Mouse (Mus musculus): ENCODE data around the gene Pnmal1. TPM values are rescaled to one million over a fixed set of nuclear protein-coding genes. Genes with fewer than 3 reads are reported as not detected.

The Pnmal1 gene
- polyA plus RNA-seq, 1 experiment from 2014 or later, result 1.8 TPM

GRCm38 (mm10) chr7:16922360-16922973 lies 37.0 kb upstream of the Pnmal1 start:
- peak overlapping the region; percentile 88 for H3K9ac ChIP-seq (ENCODE audit: low read length)
- peak overlapping the region; percentile 90 for H3K4me3 ChIP-seq (ENCODE audit: low read depth, low read length)
- no peaks in the 10 kb centered on the region for H3K27me3 ChIP-seq (ENCODE audit: control insufficient read depth, insufficient read depth, low read length)
- DNase-seq (ENCODE audit: low spot score) (peak; percentile 58), ATAC-seq (ENCODE audit: low FRiP score, low TSS enrichment) (no peak)
- peak overlapping the region; percentile 89 for H3K27ac ChIP-seq (replicated peaks)
- H3K36me3 ChIP-seq (ENCODE audit: control insufficient read depth, insufficient read depth, low read length), result peaks cover 7% of the 10 kb centered on the region
- 36% methylated on average over 10 of the region's 10 CpGs for WGBS
- no peak for TF ChIP-seq EP300 (optimal IDR thresholded peaks at IDR 0.05)
- TF ChIP-seq CTCF (IDR thresholded peaks at IDR 0.05; ENCODE audit: low read depth), result no peak
- peaks cover 18% of the 10 kb centered on the region for H3K4me1 ChIP-seq (replicated peaks; ENCODE audit: control insufficient read depth, insufficient read depth)
- H3K9me3 ChIP-seq (ENCODE audit: control insufficient read depth, low read length), result no peaks in the 10 kb centered on the region
- peak overlapping the region; percentile 93 for H3K4me2 ChIP-seq (replicated peaks; ENCODE audit: low read depth)

- ATAC-seq (ENCODE audit: low FRiP score, low TSS enrichment), result no peak
- Histone ChIP-seq H3K36me3 (ENCODE audit: control insufficient read depth, insufficient read depth, low read length) (peaks cover 2% of the 10 kb centered on the region; the same call in 1 of the 2 replicates), H3K4me3 (ENCODE audit: low read depth, low read length) (peak overlapping the region; percentile 90), H3K27me3 (ENCODE audit: control insufficient read depth, insufficient read depth, low read length) (no peaks in the 10 kb centered on the region), H3K4me2 (replicated peaks; ENCODE audit: low read depth) (peak overlapping the region; percentile 93), H3K4me1 (replicated peaks; ENCODE audit: control insufficient read depth, insufficient read depth) (peaks cover 18% of the 10 kb centered on the region), H3K27ac (replicated peaks) (peak overlapping the region; percentile 89), H3K9ac (ENCODE audit: low read length) (peak overlapping the region; percentile 88), H3K9me3 (ENCODE audit: control insufficient read depth, low read length) (no peaks in the 10 kb centered on the region)
- TF ChIP-seq EP300 (optimal IDR thresholded peaks at IDR 0.05), result no peak
- no peak; the same call in 1 of the 2 replicates for TF ChIP-seq CTCF (IDR thresholded peaks at IDR 0.05; ENCODE audit: low read depth)
- DNase-seq (ENCODE audit: low spot score), result peak; percentile 48
- under 1% methylated on average over 56 of the region's 57 CpGs for WGBS
Observed at GRCm38 (mm10) chr7:16923283-16924036, 36.0 kb upstream of the Pnmal1 start.

- TF ChIP-seq CTCF (IDR thresholded peaks at IDR 0.05; ENCODE audit: low read depth) (peak; percentile 26), EP300 (optimal IDR thresholded peaks at IDR 0.05) (peak; percentile 91)
Observed at GRCm38 (mm10) chr7:16924037-16924834, 35.2 kb upstream of the Pnmal1 start, which contains the start of gene Calm3. Gene Calm3, minus strand, starts transcription at chr7:16924114.

GRCm38 (mm10) chr7:16928341-16928740 lies 31.1 kb upstream of the Pnmal1 start:
- no peak overlapping the region for H3K9ac ChIP-seq (ENCODE audit: low read length)
- DNase-seq (ENCODE audit: low spot score) (no peak), ATAC-seq (ENCODE audit: low FRiP score, low TSS enrichment) (no peak)
- H3K27ac ChIP-seq (replicated peaks), result no peak overlapping the region
- H3K4me1 ChIP-seq (replicated peaks; ENCODE audit: control insufficient read depth, insufficient read depth), result no peaks in the 10 kb centered on the region
- H3K27me3 ChIP-seq (ENCODE audit: control insufficient read depth, insufficient read depth, low read length), result no peaks in the 10 kb centered on the region
- no peaks in the 10 kb centered on the region for H3K36me3 ChIP-seq (ENCODE audit: control insufficient read depth, insufficient read depth, low read length)
- H3K4me2 ChIP-seq (replicated peaks; ENCODE audit: low read depth), result no peak overlapping the region
- WGBS, result 33% methylated on average over 2 of the region's 2 CpGs
- H3K4me3 ChIP-seq (ENCODE audit: low read depth, low read length), result no peak overlapping the region
- H3K9me3 ChIP-seq (ENCODE audit: control insufficient read depth, low read length), result no peaks in the 10 kb centered on the region
- peak; percentile 27 for TF ChIP-seq CTCF (IDR thresholded peaks at IDR 0.05; ENCODE audit: low read depth)
- TF ChIP-seq EP300 (optimal IDR thresholded peaks at IDR 0.05), result no peak

More at GRCm38 (mm10) chr7:16924037-16924834, 35.2 kb upstream of the Pnmal1 start, which contains the start of gene Calm3:
- Histone ChIP-seq H3K27me3 (ENCODE audit: control insufficient read depth, insufficient read depth, low read length) (no peaks in the 10 kb centered on the region), H3K4me3 (ENCODE audit: low read depth, low read length) (peak within 1 kb of the TSS; percentile 90), H3K27ac (replicated peaks) (peak within 1 kb of the TSS; percentile 89), H3K36me3 (ENCODE audit: control insufficient read depth, insufficient read depth, low read length) (no peaks in the 10 kb centered on the region), H3K4me1 (replicated peaks; ENCODE audit: control insufficient read depth, insufficient read depth) (peaks cover 18% of the 10 kb centered on the region), H3K9ac (ENCODE audit: low read length) (peak within 1 kb of the TSS; percentile 88), H3K9me3 (ENCODE audit: control insufficient read depth, low read length) (no peaks in the 10 kb centered on the region), H3K4me2 (replicated peaks; ENCODE audit: low read depth) (peak within 1 kb of the TSS; percentile 93)
- WGBS, result 2% methylated on average over 62 of the region's 64 CpGs
- DNase-seq (ENCODE audit: low spot score), result peak; percentile 99
- ATAC-seq (ENCODE audit: low FRiP score, low TSS enrichment), result peak; percentile 93

GRCm38 (mm10) chr7:16930850-16931249 lies 28.6 kb upstream of the Pnmal1 start:
- peak; percentile 27; the same call in 1 of the 2 replicates for ATAC-seq (ENCODE audit: low FRiP score, low TSS enrichment)

More at GRCm38 (mm10) chr7:16930850-16931249, 28.6 kb upstream of the Pnmal1 start:
- no peak for TF ChIP-seq EP300 (optimal IDR thresholded peaks at IDR 0.05)
- TF ChIP-seq CTCF (IDR thresholded peaks at IDR 0.05; ENCODE audit: low read depth), result peak; percentile 81
- Histone ChIP-seq H3K4me3 (ENCODE audit: low read depth, low read length) (no peak overlapping the region), H3K9me3 (ENCODE audit: control insufficient read depth, low read length) (no peaks in the 10 kb centered on the region), H3K4me2 (replicated peaks; ENCODE audit: low read depth) (no peak overlapping the region), H3K4me1 (replicated peaks; ENCODE audit: control insufficient read depth, insufficient read depth) (no peaks in the 10 kb centered on the region), H3K9ac (ENCODE audit: low read length) (no peak overlapping the region), H3K27ac (replicated peaks) (no peak overlapping the region), H3K36me3 (ENCODE audit: control insufficient read depth, insufficient read depth, low read length) (no peaks in the 10 kb centered on the region), H3K27me3 (ENCODE audit: control insufficient read depth, insufficient read depth, low read length) (no peaks in the 10 kb centered on the region)
- WGBS, result 3% methylated on average over 1 of the region's 1 CpGs
- DNase-seq (ENCODE audit: low spot score), result peak; percentile 64

Measured in stomach, postnatal 0 days (tissue).